Mouse (Mus musculus) forelimb bud, embryonic 11.5 days (tissue): Measurements from ENCODE around the gene Tns3.

Experiments
- DNase-seq: peaks from one replicate; pipeline ENCODE4 v3.0.0-alpha.2; 2012; ENCODE audit warnings: low read depth, low spot score

Tns3 gene

GRCm38 (mm10) chr11:8479313-8479712, 185.0 kb downstream of the Tns3 start:
- DNase-seq: no peak

- DNase-seq: no peak
These were observed 190.7 kb downstream of the Tns3 start for GRCm38 (mm10) chr11:8473616-8474015.

GRCm38 (mm10) chr11:8472439-8472838, 191.9 kb downstream of the Tns3 start:
- no peak for DNase-seq

- DNase-seq: no peak
These were observed 192.8 kb downstream of the Tns3 start for GRCm38 (mm10) chr11:8471535-8471934.

- no peak for DNase-seq
These were observed 194.8 kb downstream of the Tns3 start for GRCm38 (mm10) chr11:8469537-8469936.

- peak; percentile 67 for DNase-seq
These were observed 195.9 kb downstream of the Tns3 start for GRCm38 (mm10) chr11:8468161-8469091.

- peak; percentile 9 for DNase-seq
These were observed 196.8 kb downstream of the Tns3 start for GRCm38 (mm10) chr11:8467403-8468160.

- DNase-seq: no peak
These were observed 200.5 kb downstream of the Tns3 start for GRCm38 (mm10) chr11:8463866-8464265.

GRCm38 (mm10) chr11:8462827-8463405, 201.4 kb downstream of the Tns3 start:
- DNase-seq: no peak

- DNase-seq: no peak
These were observed 203.5 kb downstream of the Tns3 start for GRCm38 (mm10) chr11:8460835-8461234.

GRCm38 (mm10) chr11:8457951-8458350, 206.4 kb downstream of the Tns3 start:
- DNase-seq: no peak

- no peak for DNase-seq
These were observed 207.6 kb downstream of the Tns3 start for GRCm38 (mm10) chr11:8456586-8457285.

- no peak for DNase-seq
These were observed 208.7 kb downstream of the Tns3 start for GRCm38 (mm10) chr11:8455650-8456049.

GRCm38 (mm10) chr11:8453252-8453651, 211.1 kb downstream of the Tns3 start:
- no peak for DNase-seq

GRCm38 (mm10) chr11:8451597-8452201, 212.6 kb downstream of the Tns3 start:
- no peak for DNase-seq

GRCm38 (mm10) chr11:8450540-8450939, 213.8 kb downstream of the Tns3 start:
- no peak for DNase-seq

- DNase-seq: no peak
These were observed 218.4 kb downstream of the Tns3 start for GRCm38 (mm10) chr11:8445915-8446356.

GRCm38 (mm10) chr11:8444759-8445422, 219.4 kb downstream of the Tns3 start:
- no peak for DNase-seq

GRCm38 (mm10) chr11:8443539-8444292, 220.6 kb downstream of the Tns3 start:
- DNase-seq: no peak

- no peak for DNase-seq
These were observed 223.6 kb downstream of the Tns3 start for GRCm38 (mm10) chr11:8440706-8441105.
